Mouse (Mus musculus): ENCODE measurements around the gene Esrrg.

Gene Esrrg

GRCm38 (mm10) chr1:187888142-187888541, 279.6 kb downstream of the Esrrg start:
- H3K9me3 ChIP-seq (ENCODE audit: low read length): no peaks in the 10 kb centered on the region
- no peak overlapping the region for H3K4me3 ChIP-seq (replicated peaks; ENCODE audit: low read length)
- no peaks in the 10 kb centered on the region for H3K4me1 ChIP-seq (replicated peaks; ENCODE audit: low read depth, low read length)
- no peaks in the 10 kb centered on the region for H3K27me3 ChIP-seq (ENCODE audit: insufficient read depth, low read length)
- no peak for TF ChIP-seq CTCF (conservative IDR thresholded peaks at IDR 0.05; ENCODE audit: low read length)
- no peak for TF ChIP-seq POU5F1 (IDR thresholded peaks at IDR 0.05; ENCODE audit: borderline replicate concordance, low read length)
- H3K36me3 ChIP-seq (ENCODE audit: insufficient read depth, low read length): no peaks in the 10 kb centered on the region

- no peak overlapping the region for H3K4me3 ChIP-seq (replicated peaks; ENCODE audit: low read length)
- no peaks in the 10 kb centered on the region for H3K36me3 ChIP-seq (ENCODE audit: insufficient read depth, low read length)
- H3K4me1 ChIP-seq (replicated peaks; ENCODE audit: low read depth, low read length): no peaks in the 10 kb centered on the region
- TF ChIP-seq CTCF (conservative IDR thresholded peaks at IDR 0.05; ENCODE audit: low read length) (no peak), NANOG (IDR thresholded peaks at IDR 0.05; ENCODE audit: borderline replicate concordance, low read length) (no peak), POU5F1 (IDR thresholded peaks at IDR 0.05; ENCODE audit: borderline replicate concordance, low read length) (no peak)
- no peaks in the 10 kb centered on the region for H3K27me3 ChIP-seq (ENCODE audit: insufficient read depth, low read length)
- no peaks in the 10 kb centered on the region for H3K9me3 ChIP-seq (ENCODE audit: low read length)
Measured at GRCm38 (mm10) chr1:187889096-187889495, 280.5 kb downstream of the Esrrg start.

DNA sequence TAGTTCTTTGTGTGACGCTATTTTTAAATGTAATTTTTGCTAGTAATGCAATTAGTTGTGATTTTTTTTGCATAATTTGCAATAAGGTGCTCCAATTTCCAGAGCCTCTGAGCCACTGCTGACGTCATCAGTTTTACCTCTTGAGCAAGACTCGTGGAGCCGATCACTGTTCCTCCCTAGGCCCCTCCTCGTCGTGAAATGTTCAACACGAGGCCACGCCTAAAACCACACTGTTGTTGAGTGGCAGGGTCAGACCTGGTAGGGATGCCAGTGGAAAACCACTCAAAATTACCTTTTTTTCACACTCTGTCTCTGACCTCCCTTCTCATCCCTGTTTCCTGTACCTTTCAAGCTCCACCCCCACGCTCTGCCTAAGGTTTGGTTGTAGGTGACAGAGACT, 282.7 kb downstream of the Esrrg start:
- H3K36me3 ChIP-seq (ENCODE audit: insufficient read depth, low read length): no peaks in the 10 kb centered on the region
- no peaks in the 10 kb centered on the region for H3K9me3 ChIP-seq (ENCODE audit: low read length)
- TF ChIP-seq CTCF (conservative IDR thresholded peaks at IDR 0.05; ENCODE audit: low read length): no peak
- TF ChIP-seq POU5F1 (IDR thresholded peaks at IDR 0.05; ENCODE audit: borderline replicate concordance, low read length): no peak
- TF ChIP-seq NANOG (IDR thresholded peaks at IDR 0.05; ENCODE audit: borderline replicate concordance, low read length): no peak
- no peak overlapping the region for H3K4me3 ChIP-seq (replicated peaks; ENCODE audit: low read length)
- H3K4me1 ChIP-seq (replicated peaks; ENCODE audit: low read depth, low read length): no peaks in the 10 kb centered on the region
- H3K27me3 ChIP-seq (ENCODE audit: insufficient read depth, low read length): no peaks in the 10 kb centered on the region

DNA sequence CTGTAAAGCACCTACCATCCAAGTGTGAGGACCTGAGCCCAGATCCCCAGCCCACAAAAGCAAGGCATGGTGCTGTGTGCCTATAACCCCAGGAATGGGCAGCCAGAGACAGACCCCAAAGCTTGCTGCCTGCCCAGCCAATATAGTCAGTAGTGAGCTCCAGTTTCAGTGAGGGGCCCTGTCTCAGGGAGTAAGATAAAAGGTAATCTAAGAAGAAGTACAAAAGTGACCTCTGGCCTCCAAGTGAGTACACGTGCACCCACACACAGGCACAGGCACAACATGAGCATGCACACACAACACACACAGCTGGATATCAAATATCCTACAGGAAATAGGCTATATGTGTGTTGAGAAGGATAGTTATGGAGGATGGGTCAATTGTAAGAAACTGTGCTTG, 286.9 kb downstream of the Esrrg start:
- Histone ChIP-seq H3K36me3 (ENCODE audit: insufficient read depth, low read length) (no peaks in the 10 kb centered on the region), H3K27me3 (ENCODE audit: insufficient read depth, low read length) (no peaks in the 10 kb centered on the region), H3K9me3 (ENCODE audit: low read length) (no peaks in the 10 kb centered on the region), H3K4me1 (replicated peaks; ENCODE audit: low read depth, low read length) (no peaks in the 10 kb centered on the region), H3K4me3 (replicated peaks; ENCODE audit: low read length) (no peak overlapping the region)
- TF ChIP-seq CTCF (conservative IDR thresholded peaks at IDR 0.05; ENCODE audit: low read length): no peak
- TF ChIP-seq POU5F1 (IDR thresholded peaks at IDR 0.05; ENCODE audit: borderline replicate concordance, low read length): no peak
- TF ChIP-seq NANOG (IDR thresholded peaks at IDR 0.05; ENCODE audit: borderline replicate concordance, low read length): no peak

- TF ChIP-seq NANOG (IDR thresholded peaks at IDR 0.05; ENCODE audit: borderline replicate concordance, low read length) (no peak), CTCF (conservative IDR thresholded peaks at IDR 0.05; ENCODE audit: low read length) (no peak), POU5F1 (IDR thresholded peaks at IDR 0.05; ENCODE audit: borderline replicate concordance, low read length) (no peak)
- H3K36me3 ChIP-seq (ENCODE audit: insufficient read depth, low read length): no peaks in the 10 kb centered on the region
- no peaks in the 10 kb centered on the region for H3K4me1 ChIP-seq (replicated peaks; ENCODE audit: low read depth, low read length)
- H3K4me3 ChIP-seq (replicated peaks; ENCODE audit: low read length): no peak overlapping the region
- no peaks in the 10 kb centered on the region for H3K27me3 ChIP-seq (ENCODE audit: insufficient read depth, low read length)
- no peaks in the 10 kb centered on the region for H3K9me3 ChIP-seq (ENCODE audit: low read length)
Measured at GRCm38 (mm10) chr1:187896291-187896690, 287.7 kb downstream of the Esrrg start.

DNA sequence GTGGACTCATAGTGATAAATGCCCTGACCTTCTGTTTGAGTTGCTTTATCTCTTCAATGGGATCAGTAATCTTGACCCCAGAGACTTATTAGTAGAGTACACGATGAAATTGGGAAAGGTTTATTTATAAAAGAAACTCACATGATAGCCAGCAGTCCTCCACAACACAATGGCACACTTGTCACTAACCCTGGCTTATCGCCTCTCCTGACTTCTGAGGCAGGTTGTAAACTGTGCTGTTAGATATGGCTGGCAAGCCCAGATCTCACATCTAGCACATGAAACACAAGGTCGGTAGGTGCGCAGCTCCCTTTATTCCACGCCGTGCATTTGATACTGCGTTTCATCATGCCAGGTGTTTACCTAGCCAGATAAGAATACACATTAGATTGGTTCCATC, 288.3 kb downstream of the Esrrg start:
- no peaks in the 10 kb centered on the region for H3K9me3 ChIP-seq (ENCODE audit: low read length)
- no peak overlapping the region for H3K4me3 ChIP-seq (replicated peaks; ENCODE audit: low read length)
- TF ChIP-seq POU5F1 (IDR thresholded peaks at IDR 0.05; ENCODE audit: borderline replicate concordance, low read length) (no peak), CTCF (conservative IDR thresholded peaks at IDR 0.05; ENCODE audit: low read length) (no peak), NANOG (IDR thresholded peaks at IDR 0.05; ENCODE audit: borderline replicate concordance, low read length) (no peak)
- H3K27me3 ChIP-seq (ENCODE audit: insufficient read depth, low read length): no peaks in the 10 kb centered on the region
- no peaks in the 10 kb centered on the region for H3K36me3 ChIP-seq (ENCODE audit: insufficient read depth, low read length)
- H3K4me1 ChIP-seq (replicated peaks; ENCODE audit: low read depth, low read length): no peaks in the 10 kb centered on the region

GRCm38 (mm10) chr1:187899541-187899940, 290.9 kb downstream of the Esrrg start:
- no peak overlapping the region for H3K4me3 ChIP-seq (replicated peaks; ENCODE audit: low read length)
- no peaks in the 10 kb centered on the region for H3K4me1 ChIP-seq (replicated peaks; ENCODE audit: low read depth, low read length)
- TF ChIP-seq NANOG (IDR thresholded peaks at IDR 0.05; ENCODE audit: borderline replicate concordance, low read length) (no peak), POU5F1 (IDR thresholded peaks at IDR 0.05; ENCODE audit: borderline replicate concordance, low read length) (no peak), CTCF (conservative IDR thresholded peaks at IDR 0.05; ENCODE audit: low read length) (no peak)
- H3K36me3 ChIP-seq (ENCODE audit: insufficient read depth, low read length): no peaks in the 10 kb centered on the region
- no peaks in the 10 kb centered on the region for H3K9me3 ChIP-seq (ENCODE audit: low read length)
- H3K27me3 ChIP-seq (ENCODE audit: insufficient read depth, low read length): no peaks in the 10 kb centered on the region

DNA sequence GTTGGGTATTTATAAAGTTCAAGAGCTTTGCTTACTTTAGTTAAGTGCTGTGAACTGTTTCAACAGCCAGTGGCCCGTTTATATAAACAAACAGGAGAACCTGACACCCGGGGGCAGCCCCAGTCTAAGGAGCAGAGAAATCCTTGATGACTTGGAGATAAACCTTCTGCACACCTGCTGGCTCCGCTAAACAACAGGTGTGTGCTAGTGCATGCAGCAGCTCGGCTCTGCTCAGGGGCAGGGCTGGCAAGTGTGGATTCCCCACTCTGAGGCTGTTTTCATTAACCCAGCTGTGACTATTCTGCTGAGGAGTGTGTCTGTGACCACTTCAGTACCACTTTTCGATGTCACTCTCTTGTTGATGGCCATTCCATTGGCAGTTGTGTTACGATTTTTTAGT, 292.2 kb downstream of the Esrrg start:
- no peak for TF ChIP-seq POU5F1 (IDR thresholded peaks at IDR 0.05; ENCODE audit: borderline replicate concordance, low read length)
- TF ChIP-seq CTCF (conservative IDR thresholded peaks at IDR 0.05; ENCODE audit: low read length): no peak
- TF ChIP-seq NANOG (IDR thresholded peaks at IDR 0.05; ENCODE audit: borderline replicate concordance, low read length): no peak
- no peaks in the 10 kb centered on the region for H3K36me3 ChIP-seq (ENCODE audit: insufficient read depth, low read length)
- no peak overlapping the region for H3K4me3 ChIP-seq (replicated peaks; ENCODE audit: low read length)
- no peaks in the 10 kb centered on the region for H3K27me3 ChIP-seq (ENCODE audit: insufficient read depth, low read length)
- H3K4me1 ChIP-seq (replicated peaks; ENCODE audit: low read depth, low read length): no peaks in the 10 kb centered on the region
- no peaks in the 10 kb centered on the region for H3K9me3 ChIP-seq (ENCODE audit: low read length)

DNA sequence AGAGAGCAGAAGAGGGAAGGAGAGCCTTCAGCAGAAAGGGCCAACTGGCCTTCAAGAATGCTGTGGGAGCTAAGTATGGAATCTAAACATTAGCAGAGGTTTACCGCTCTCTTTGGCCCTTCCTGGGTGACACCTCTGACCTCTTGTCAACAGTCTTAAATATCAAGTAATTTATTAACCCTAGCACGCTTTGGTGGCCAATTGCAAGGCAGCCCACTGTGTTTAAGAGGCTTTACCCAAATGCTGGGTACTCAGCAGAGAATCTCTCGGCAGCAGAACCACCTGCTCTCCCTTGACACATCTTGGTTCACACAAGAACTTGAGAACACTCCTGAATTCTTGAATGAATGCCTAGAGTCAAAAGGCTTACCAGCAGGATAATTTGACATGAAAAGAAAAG, 293.6 kb downstream of the Esrrg start:
- no peaks in the 10 kb centered on the region for H3K4me1 ChIP-seq (replicated peaks; ENCODE audit: low read depth, low read length)
- H3K9me3 ChIP-seq (ENCODE audit: low read length): no peaks in the 10 kb centered on the region
- no peak overlapping the region for H3K4me3 ChIP-seq (replicated peaks; ENCODE audit: low read length)
- H3K36me3 ChIP-seq (ENCODE audit: insufficient read depth, low read length): no peaks in the 10 kb centered on the region
- no peaks in the 10 kb centered on the region for H3K27me3 ChIP-seq (ENCODE audit: insufficient read depth, low read length)
- TF ChIP-seq POU5F1 (IDR thresholded peaks at IDR 0.05; ENCODE audit: borderline replicate concordance, low read length): no peak
- TF ChIP-seq NANOG (IDR thresholded peaks at IDR 0.05; ENCODE audit: borderline replicate concordance, low read length): no peak
- TF ChIP-seq CTCF (conservative IDR thresholded peaks at IDR 0.05; ENCODE audit: low read length): no peak

Data from E14TG2a.4 (cell line).